Mouse (Mus musculus) cortical plate, adult 2 months (tissue): ENCODE results near the gene Cflar.
"Not testable (repeated sequence)": the region's sequence is repeated elsewhere in the genome, so short reads cannot be mapped to it uniquely, and the experiment has no call there.

Experiments
- CTCF ChIP-seq: fragments of 200-500 bp; IDR thresholded peaks from 2 replicates; pipeline ENCODE4 v1.5.1; 2011; ENCODE audit warnings: mild to moderate bottlenecking, control low read depth, low read length; ENCODE audit not compliant: insufficient read depth; ENCODE audit errors: extremely low read depth
- POLR2A ChIP-seq: fragments of 200-500 bp; IDR thresholded peaks from 2 replicates; pipeline ENCODE4 v1.6.1; 2011; ENCODE audit warnings: mild to moderate bottlenecking, low read length, control low read depth; ENCODE audit not compliant: insufficient read depth; ENCODE audit errors: extremely low read depth

DNA sequence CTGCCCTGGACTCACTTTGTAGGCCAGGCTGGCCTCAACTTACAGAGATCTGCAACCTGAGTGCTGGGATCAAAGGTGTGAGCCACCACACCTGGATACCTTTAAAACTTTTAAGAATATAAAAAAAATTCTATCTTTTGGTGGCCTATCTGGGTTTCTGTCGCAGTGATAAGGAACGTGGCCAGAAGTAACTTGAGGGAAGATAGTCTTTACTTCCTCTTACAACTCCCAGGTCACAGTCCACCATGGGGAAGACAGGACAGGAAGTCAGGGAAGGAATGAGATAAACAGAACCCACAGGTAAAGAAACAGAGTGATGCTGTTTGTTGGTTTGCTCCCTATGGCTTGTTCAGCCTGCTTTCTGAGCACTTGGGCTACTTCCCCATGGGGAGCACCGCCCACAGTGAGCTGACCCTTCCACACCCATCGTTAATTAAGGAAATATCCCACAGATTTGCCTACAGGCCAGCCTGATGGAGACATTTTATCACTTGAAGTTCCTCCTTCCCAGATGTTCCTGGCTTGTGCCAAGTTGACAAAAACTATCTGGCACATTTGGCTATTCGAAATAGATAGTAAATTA lies 10.6 kb upstream of the Cflar start:
- not testable (repeated sequence) for TF ChIP-seq POLR2A, CTCF
